Mouse (Mus musculus) testis, adult 2 months (tissue): ENCODE results near the gene Tcte2. TPM values are rescaled to one million over a fixed set of nuclear protein-coding genes. Genes with fewer than 3 reads are reported as not detected.

ENCODE experiments used
- H3K27ac ChIP-seq: fragments of 200-500 bp; 2 replicates; pipeline ENCODE4 v1.5.1; 2012; ENCODE audit warnings: low read depth, low read length; ENCODE audit not compliant: control insufficient read depth, insufficient read depth
- H3K27me3 ChIP-seq: fragments of 200-500 bp; 2 replicates; pipeline ENCODE4 v1.6.1; 2012; ENCODE audit warnings: mild to moderate bottlenecking, low read length, moderate library complexity; ENCODE audit not compliant: control insufficient read depth, insufficient read depth
- H3K36me3 ChIP-seq: fragments of 200-500 bp; 2 replicates; pipeline ENCODE4 v1.6.1; 2012; ENCODE audit warnings: mild to moderate bottlenecking, low read length; ENCODE audit not compliant: control insufficient read depth, insufficient read depth
- H3K4me1 ChIP-seq: fragments of 200-500 bp; 2 replicates; pipeline ENCODE4 v1.6.1; 2012; ENCODE audit warnings: low read length; ENCODE audit not compliant: control insufficient read depth, insufficient read depth
- H3K4me3 ChIP-seq: fragments of 200-500 bp; 2 replicates; pipeline ENCODE4 v1.5.1; 2012; ENCODE audit warnings: low read depth, mild to moderate bottlenecking, low read length, moderate library complexity, mixed read lengths; ENCODE audit not compliant: control insufficient read depth
- CTCF ChIP-seq: fragments of 200-500 bp; IDR thresholded peaks from 2 replicates; pipeline ENCODE4 v1.5.1; 2012; ENCODE audit warnings: low read depth, mild to moderate bottlenecking, inconsistent platforms, low read length, moderate library complexity; ENCODE audit not compliant: control insufficient read depth, insufficient read depth, insufficient replicate concordance
- POLR2A ChIP-seq: fragments of 200-500 bp; IDR thresholded peaks from 2 replicates; pipeline ENCODE4 v1.6.1; 2012; ENCODE audit warnings: low read depth, mild to moderate bottlenecking, inconsistent platforms, low read length, moderate library complexity; ENCODE audit not compliant: control insufficient read depth
- polyA plus RNA-seq: library from polyadenylated mRNA; depleted of rRNA; stranded (reverse); fragments of >200 nt; gene quantifications from 2 replicates; pipeline ENCODE4 v1.2.3, GENCODE M21; 2012; rRNA removed

The Tcte2 gene
- polyA plus RNA-seq, 1 experiment: 285 TPM

DNA sequence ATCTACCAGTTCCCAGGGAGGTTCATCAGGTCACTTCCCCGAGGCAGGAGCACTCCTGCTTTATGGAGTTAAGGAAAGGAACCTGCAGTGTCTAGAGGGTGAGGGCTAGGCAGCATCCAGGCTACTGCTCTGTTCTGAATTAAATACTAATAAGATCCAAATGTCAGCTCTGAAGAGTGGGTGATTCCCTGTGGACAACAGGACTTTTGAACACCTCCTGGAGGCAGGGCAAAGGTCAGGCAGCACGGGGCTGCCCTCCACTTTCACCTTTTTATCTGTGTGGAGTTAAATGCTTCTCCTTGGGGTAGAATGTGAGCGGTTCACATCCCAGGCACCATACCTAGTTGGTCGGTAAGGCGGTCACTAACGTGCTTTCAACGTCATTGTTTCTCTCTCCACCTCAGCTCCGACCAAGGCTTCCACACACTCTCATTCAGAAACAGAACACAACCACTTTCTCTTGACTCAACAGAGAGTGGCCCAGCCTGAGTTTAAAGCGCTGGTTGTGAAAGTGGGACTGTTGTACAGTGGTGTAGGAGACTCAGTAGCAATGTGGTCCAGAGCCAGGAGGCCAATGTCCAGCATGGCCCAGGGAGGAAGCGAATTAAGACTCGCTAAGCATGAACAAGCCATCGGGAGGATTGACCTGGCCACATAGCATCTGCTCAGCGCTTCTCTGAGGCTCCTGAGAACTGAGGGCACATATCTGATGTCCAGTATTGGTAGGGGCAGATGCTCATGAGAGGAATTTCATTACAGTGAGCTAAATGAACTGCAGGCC lies 98.0 kb downstream of the Tcte2 start:
- no peaks in the 10 kb centered on the region for H3K4me1 ChIP-seq
- no peaks in the 10 kb centered on the region for H3K36me3 ChIP-seq
- H3K4me3 ChIP-seq: no peak overlapping the region
- no peaks in the 10 kb centered on the region for H3K27me3 ChIP-seq
- no peak overlapping the region for H3K27ac ChIP-seq
- TF ChIP-seq POLR2A (no peak), CTCF (no peak)

Other genes with a start within 250 kb of the Tcte2 start
- 15.6 and 17.6 TPM in 2 replicates for gene Afdn, start 1.3 kb downstream of the Tcte2 start, polyA plus RNA-seq
- gene Gm7168, start 186.5 kb upstream of the Tcte2 start, polyA plus RNA-seq: 3.9 and 4.0 TPM in 2 replicates
- gene Gm7356, start 241.9 kb upstream of the Tcte2 start, polyA plus RNA-seq: 29.2 and 37.8 TPM in 2 replicates